Mouse (Mus musculus) neural tube, embryonic 14.5 days (tissue): ENCODE data around the gene Smg9. TPM values are rescaled to one million over a fixed set of nuclear protein-coding genes. Genes with fewer than 3 reads are reported as not detected.

Experiments
- ATAC-seq: fragments of 200-750 bp; cut with Nextera tagmentation; 2 replicates; pipeline ENCODE4 v1.8.0; 2017; ENCODE audit warnings: low read depth, mild to moderate bottlenecking, moderate TSS enrichment, moderate library complexity
- H3K27ac ChIP-seq: fragments of 300-500 bp; sonication (generic); 2 replicates; pipeline ENCODE4 v1.5.1; 2014; ENCODE audit warnings: low read depth, mild to moderate bottlenecking, control low read depth, low read length, moderate library complexity, mixed read lengths
- H3K27me3 ChIP-seq: fragments of 300-500 bp; sonication (generic); 2 replicates; pipeline ENCODE4 v1.6.1; 2014; ENCODE audit warnings: low read length; ENCODE audit not compliant: control insufficient read depth, insufficient read depth
- H3K36me3 ChIP-seq: fragments of 300-500 bp; sonication (generic); 2 replicates; pipeline ENCODE4 v1.6.1; 2014; ENCODE audit warnings: low read length, mixed read lengths; ENCODE audit not compliant: control insufficient read depth, insufficient read depth
- H3K4me1 ChIP-seq: fragments of 300-500 bp; sonication (generic); 2 replicates; pipeline ENCODE4 v1.6.1; 2014; ENCODE audit warnings: low read length; ENCODE audit not compliant: control insufficient read depth, insufficient read depth
- H3K4me2 ChIP-seq: fragments of 300-500 bp; sonication (generic); 2 replicates; pipeline ENCODE4 v1.6.1; 2014; ENCODE audit warnings: mild to moderate bottlenecking, low read depth, low read length, control low read depth
- H3K4me3 ChIP-seq: fragments of 300-500 bp; sonication (generic); 2 replicates; pipeline ENCODE4 v1.5.1; 2014; ENCODE audit warnings: low read depth, low read length, control low read depth, mixed read lengths
- H3K9ac ChIP-seq: fragments of 300-500 bp; sonication (generic); replicated peaks from 2 replicates; pipeline ENCODE4 v1.6.1; 2014; ENCODE audit warnings: low read depth, mild to moderate bottlenecking, control low read depth, low read length, mixed read lengths
- H3K9me3 ChIP-seq: fragments of 300-500 bp; sonication (generic); 2 replicates; pipeline ENCODE4 v1.6.1; 2016; ENCODE audit warnings: low read length; ENCODE audit not compliant: control insufficient read depth
- WGBS: fragments of 180-500 bp; shearing (Covaris S2); extraction: QIAGEN DNeasy Blood & Tissue Kit; methylation state at CpG from one replicate; pipeline ENCODE4 v1.1.7; 2014; 5-methylcytosine and 5-hydroxymethylcytosine counted together
- polyA plus RNA-seq: library from polyadenylated mRNA; unstranded; fragments of >200 nt; fragmentation: Nextera tagmentation; extraction: Ambion mirVana; gene quantifications from 2 replicates; pipeline ENCODE4 v1.2.1, GENCODE M21; 2014

Gene Smg9
- polyA plus RNA-seq, 1 experiment from 2014 or later, result 34.9 TPM

DNA sequence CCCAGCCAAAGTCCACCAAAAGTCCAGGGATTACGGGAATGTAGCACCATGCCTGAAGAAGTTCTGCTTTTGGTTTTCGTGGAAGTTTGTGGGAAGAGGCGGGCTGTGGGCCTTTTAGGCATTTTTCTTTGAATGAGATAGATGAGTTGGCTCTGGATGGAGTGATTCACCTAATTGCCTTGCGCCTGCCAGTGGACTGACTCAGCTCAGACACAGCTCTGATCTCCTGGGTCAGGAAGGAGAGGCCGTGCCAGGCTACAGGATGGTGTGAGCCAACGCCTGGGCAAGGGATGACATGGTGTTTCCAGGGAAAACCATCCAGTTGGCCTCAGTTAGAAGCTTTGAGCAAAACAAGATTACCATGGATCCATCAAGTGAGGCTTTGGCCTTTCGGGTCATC is 70.9 kb downstream of the Smg9 start:
- ATAC-seq, result no peak
- no peak overlapping the region for H3K4me2 ChIP-seq
- no peaks in the 10 kb centered on the region for H3K9me3 ChIP-seq
- H3K9ac ChIP-seq, result no peak overlapping the region
- no peaks in the 10 kb centered on the region for H3K36me3 ChIP-seq
- WGBS, result 97% methylated on average over 7 of the region's 7 CpGs
- H3K4me3 ChIP-seq, result no peak overlapping the region
- H3K27me3 ChIP-seq, result no peaks in the 10 kb centered on the region
- H3K4me1 ChIP-seq, result no peaks in the 10 kb centered on the region
- no peak overlapping the region for H3K27ac ChIP-seq

Other genes starting within 250 kb of the Smg9 start
- 3.8 and 4.0 TPM in 2 replicates for gene Zfp114, start 224.6 kb upstream of the Smg9 start, polyA plus RNA-seq
- gene Zfp111, start 188.2 kb upstream of the Smg9 start, polyA plus RNA-seq, result 4.5 and 6.7 TPM in 2 replicates
- 3.8 and 4.5 TPM in 2 replicates for gene Zfp109, start 162.1 kb upstream of the Smg9 start, polyA plus RNA-seq
- 7.0 and 7.2 TPM in 2 replicates for gene Zfp108, start 144.8 kb upstream of the Smg9 start, polyA plus RNA-seq
- gene Zfp93, start 129.2 kb upstream of the Smg9 start, polyA plus RNA-seq, result 6.4 and 8.9 TPM in 2 replicates
- 37.3 and 39.6 TPM in 2 replicates for gene Zfp61, start 98.4 kb upstream of the Smg9 start, polyA plus RNA-seq
- gene Zfp94, start 83.0 kb upstream of the Smg9 start, polyA plus RNA-seq, result 19.2 and 24.2 TPM in 2 replicates
- 0.32 and 0.99 TPM in 2 replicates for gene Tescl, start 65.7 kb upstream of the Smg9 start, polyA plus RNA-seq
- not detected in 2 replicates for gene Lypd5, start 50.4 kb upstream of the Smg9 start, polyA plus RNA-seq
- gene Kcnn4, start 29.4 kb upstream of the Smg9 start, polyA plus RNA-seq, result 2.0 and 2.1 TPM in 2 replicates
- gene Irgc1, start 52.7 kb downstream of the Smg9 start, polyA plus RNA-seq, result not detected in 2 replicates
- 0.81 and 1.6 TPM in 2 replicates for gene Plaur, start 62.9 kb downstream of the Smg9 start, polyA plus RNA-seq
- 15.9 and 22.6 TPM in 2 replicates for gene Cadm4, start 82.4 kb downstream of the Smg9 start, polyA plus RNA-seq
- gene Zfp428, start 107.4 kb downstream of the Smg9 start, polyA plus RNA-seq, result 165 and 211 TPM in 2 replicates
- gene AC161166.1, start 112.8 kb downstream of the Smg9 start, polyA plus RNA-seq, result 1.6 and 2.2 TPM in 2 replicates
- 21.5 and 27.0 TPM in 2 replicates for gene Irgq, start 131.1 kb downstream of the Smg9 start, polyA plus RNA-seq
- not detected in 2 replicates for gene Pinlyp, start 146.5 kb downstream of the Smg9 start, polyA plus RNA-seq
- gene Xrcc1, start 146.7 kb downstream of the Smg9 start, polyA plus RNA-seq, result 54.1 and 57.4 TPM in 2 replicates
- gene Ethe1, start 187.9 kb downstream of the Smg9 start, polyA plus RNA-seq, result 26.4 and 27.9 TPM in 2 replicates
- gene Zfp575, start 188.0 kb downstream of the Smg9 start, polyA plus RNA-seq, result 8.5 and 9.4 TPM in 2 replicates
- gene Phldb3, start 211.1 kb downstream of the Smg9 start, polyA plus RNA-seq, result not detected in 2 replicates
- 0.16 TPM in 1 of 2 replicates, not detected in the other for gene Lypd3, start 236.9 kb downstream of the Smg9 start, polyA plus RNA-seq